Mouse (Mus musculus) megakaryocyte, embryonic 14.5 days (primary cell): Measurements from ENCODE around the gene Gm3248.
"Not testable (repeated sequence)": the region's sequence is repeated elsewhere in the genome, so short reads cannot be mapped to it uniquely, and the experiment has no call there.

Experiments used
- FLI1 ChIP-seq: IDR thresholded peaks from 2 replicates; pipeline ENCODE4 v1.6.1; 2012; ENCODE audit warnings: low read length, inconsistent platforms, mixed read lengths
- GATA1 ChIP-seq: IDR thresholded peaks from 3 replicates; pipeline ENCODE4 v1.6.1; 2012; ENCODE audit warnings: mixed read lengths, low read length, inconsistent platforms, borderline replicate concordance

- not testable (repeated sequence) for TF ChIP-seq GATA1, FLI1
Observed at GRCm38 (mm10) chr14:5913701-5914100, 47.8 kb downstream of the Gm3248 start.
